Mouse (Mus musculus): ENCODE measurements around the gene Nme9.

Gene Nme9

DNA sequence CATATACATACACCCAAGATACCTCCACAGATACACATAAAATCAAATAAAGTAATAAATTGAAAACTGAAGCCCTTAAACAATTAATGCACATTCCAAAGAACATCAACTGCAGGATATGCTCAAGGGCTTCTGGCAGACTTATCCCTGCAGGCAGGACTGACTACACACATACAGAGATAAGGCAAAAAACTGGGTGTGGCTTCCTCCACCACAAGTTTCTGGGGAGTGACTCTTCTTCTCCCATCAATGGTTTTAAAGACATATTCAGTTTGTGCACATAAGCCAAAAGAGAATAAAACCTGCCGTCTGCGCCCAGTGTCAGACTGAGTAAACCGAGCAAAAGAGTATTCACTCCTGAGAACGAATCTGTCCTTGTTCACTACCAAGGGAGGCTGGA, 33.9 kb downstream of the Nme9 start:
- DNase-seq: no peak

GRCm38 (mm10) chr9:99487126-99487695, 35.9 kb downstream of the Nme9 start:
- no peak for DNase-seq

GRCm38 (mm10) chr9:99487841-99488240, 36.6 kb downstream of the Nme9 start:
- no peak for DNase-seq

DNA sequence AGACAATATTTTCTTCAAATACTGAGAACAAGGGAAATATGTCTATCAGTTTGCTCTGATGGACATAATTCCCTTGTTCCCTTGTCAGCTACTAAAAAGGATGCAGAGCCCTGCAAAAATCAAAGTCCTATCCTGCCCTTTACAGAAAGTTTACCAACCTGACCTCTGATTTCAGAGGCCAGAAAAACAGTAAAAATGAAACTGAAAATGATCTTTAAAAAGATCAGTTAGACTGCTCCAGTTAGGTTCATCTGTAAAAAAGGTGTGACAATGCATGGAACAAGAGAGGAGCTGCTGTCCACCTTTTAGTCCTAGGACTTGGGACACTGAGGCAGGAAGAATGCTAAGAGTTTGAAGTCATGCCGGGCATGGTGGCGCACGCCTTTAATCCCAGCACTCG, 39.8 kb downstream of the Nme9 start:
- no peak for DNase-seq

DNA sequence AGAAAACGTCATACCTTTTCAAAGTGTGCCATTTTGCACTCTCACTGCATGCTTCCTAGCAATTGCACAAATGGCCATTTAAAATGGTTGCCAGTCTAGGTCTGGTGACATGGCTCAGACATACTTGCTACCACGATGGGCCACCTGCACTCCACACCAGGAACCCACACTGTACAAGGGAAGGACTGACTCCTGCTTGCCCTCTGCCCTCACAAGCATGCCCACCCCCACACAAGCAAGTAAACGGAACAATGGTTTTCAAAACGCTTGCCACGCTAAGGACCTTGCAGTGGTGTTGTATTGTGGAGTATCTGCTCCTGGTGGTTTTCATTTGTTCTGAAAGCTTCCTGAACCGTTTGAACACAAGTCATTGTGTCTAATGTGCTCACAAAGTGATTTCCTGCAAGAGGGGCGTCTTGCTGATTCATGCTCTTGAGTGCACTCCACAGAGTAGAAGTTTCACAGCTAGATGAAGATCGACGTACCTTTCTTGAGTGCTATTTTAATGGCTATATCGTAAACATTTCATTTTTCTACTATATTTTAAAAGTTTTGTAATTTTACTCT, 41.4 kb downstream of the Nme9 start:
- DNase-seq: no peak

GRCm38 (mm10) chr9:99499336-99499735, 48.1 kb downstream of the Nme9 start:
- no peak for DNase-seq

GRCm38 (mm10) chr9:99505875-99506274, 54.6 kb downstream of the Nme9 start:
- no peak for DNase-seq

Measured in kidney, adult 11 months (tissue).